In genomic region chr2:50196681-50197080, GRCm38 (mm10) we compare ENCODE assay signal across 11 mouse cellular contexts.
DNase-seq lines count a peak whose midpoint lies in the region; ATAC-seq and TF ChIP-seq lines count a peak whose summit lies in the region.
"Had no signal": no experiment of that assay in that cellular context is flagged by ENCODE, and none has a peak within 500 bp of the region (broad histone marks: within the 10 kb centered on the region; RNA-seq: fewer than 3 reads in every experiment).

No protein-coding gene starts in this region.

- H3K9me3 ChIP-seq in forebrain, embryonic 14.5 days (replicated peaks; ENCODE audit: control insufficient read depth, low read length) = no peaks in the 10 kb centered on the region
- no peaks in the 10 kb centered on the region for H3K9me3 ChIP-seq in forebrain, embryonic 10.5 days
- no peaks in the 10 kb centered on the region for H3K9me3 ChIP-seq in limb, embryonic 14.5 days (ENCODE audit: control insufficient read depth, low read length)
- no peaks in the 10 kb centered on the region for H3K9me3 ChIP-seq in limb, embryonic 10.5 days (replicated peaks)
- no peaks in the 10 kb centered on the region for H3K9me3 ChIP-seq in heart, embryonic 12.5 days (replicated peaks)
- H3K9me3 ChIP-seq: limb, embryonic 12.5 days had no signal

- H3K4me3 ChIP-seq in forebrain, embryonic 14.5 days (ENCODE audit: low read depth, low read length) = no peak overlapping the region
- H3K4me3 ChIP-seq in forebrain, embryonic 10.5 days = no peak overlapping the region
- no peak overlapping the region for H3K4me3 ChIP-seq in limb, embryonic 14.5 days (replicated peaks; ENCODE audit: low read length)
- H3K4me3 ChIP-seq in limb, embryonic 10.5 days = no peak overlapping the region
- H3K4me3 ChIP-seq in heart, embryonic 12.5 days = no peak overlapping the region
- H3K4me3 ChIP-seq: limb, embryonic 12.5 days; myocyte had no signal

- TF ChIP-seq POLR2A in limb, embryonic 14.5 days (IDR thresholded peaks at IDR 0.05; ENCODE audit: borderline replicate concordance, extremely low read depth, insufficient read depth, insufficient read length) = no peak

- H3K4me2 ChIP-seq in forebrain, embryonic 14.5 days (ENCODE audit: low read length) = no peak overlapping the region
- H3K4me2 ChIP-seq in limb, embryonic 14.5 days (replicated peaks; ENCODE audit: low read depth, low read length, severe bottlenecking) = no peak overlapping the region
- H3K4me2 ChIP-seq in heart, embryonic 12.5 days = no peak overlapping the region
- H3K4me2 ChIP-seq: limb, embryonic 12.5 days had no signal

- H3K27ac ChIP-seq in forebrain, embryonic 14.5 days (ENCODE audit: low read depth, low read length) = no peak overlapping the region
- H3K27ac ChIP-seq in forebrain, embryonic 10.5 days = no peak overlapping the region
- H3K27ac ChIP-seq in limb, embryonic 14.5 days (replicated peaks; ENCODE audit: low read depth, low read length) = no peak overlapping the region
- no peak overlapping the region for H3K27ac ChIP-seq in limb, embryonic 10.5 days
- H3K27ac ChIP-seq in heart, embryonic 12.5 days (ENCODE audit: poor library complexity, severe bottlenecking) = no peak overlapping the region
- H3K27ac ChIP-seq: limb, embryonic 12.5 days had no signal

- H3K9ac ChIP-seq in forebrain, embryonic 14.5 days (ENCODE audit: low read length) = no peak overlapping the region
- no peak overlapping the region for H3K9ac ChIP-seq in limb, embryonic 14.5 days (ENCODE audit: low read depth, low read length, severe bottlenecking)
- no peak overlapping the region for H3K9ac ChIP-seq in heart, embryonic 12.5 days
- H3K9ac ChIP-seq: limb, embryonic 12.5 days had no signal

- H3K4me1 ChIP-seq in forebrain, embryonic 14.5 days (ENCODE audit: control insufficient read depth, insufficient read depth, low read length) = 0 out of 2 replicates have a peak, but pooled peaks cover 4% of the 10 kb centered on the region
- H3K4me1 ChIP-seq in forebrain, embryonic 10.5 days = no peaks in the 10 kb centered on the region
- no peaks in the 10 kb centered on the region for H3K4me1 ChIP-seq in limb, embryonic 14.5 days (ENCODE audit: control insufficient read depth, insufficient read depth, low read length)
- 0 out of 2 replicates have a peak, but pooled peaks cover 3% of the 10 kb centered on the region for H3K4me1 ChIP-seq in limb, embryonic 10.5 days
- peaks cover 13% of the 10 kb centered on the region for H3K4me1 ChIP-seq in heart, embryonic 12.5 days (replicated peaks)

- ATAC-seq in forebrain, embryonic 14.5 days = peak; percentile 52; the same call in 1 of the 2 replicates
- no peak for ATAC-seq in limb, embryonic 14.5 days (ENCODE audit: low FRiP score, low read depth)
- no peak for ATAC-seq in heart, embryonic 12.5 days (ENCODE audit: insufficient number of reproducible peaks, low FRiP score)
- ATAC-seq: inflammation-experienced regulatory T-cells, adult 6 months had no signal

- 62% methylated on average over 1 of the region's 1 CpGs for WGBS in forebrain, embryonic 14.5 days
- WGBS in forebrain, embryonic 10.5 days = 88% methylated on average over 1 of the region's 1 CpGs
- 57% methylated on average over 1 of the region's 1 CpGs for WGBS in limb, embryonic 14.5 days
- WGBS in limb, embryonic 10.5 days = 92% methylated on average over 1 of the region's 1 CpGs
- 61% methylated on average over 1 of the region's 1 CpGs for WGBS in heart, embryonic 12.5 days

- no peaks in the 10 kb centered on the region for H3K27me3 ChIP-seq in forebrain, embryonic 14.5 days (replicated peaks; ENCODE audit: control insufficient read depth, insufficient read depth, low read length)
- no peaks in the 10 kb centered on the region for H3K27me3 ChIP-seq in forebrain, embryonic 10.5 days (ENCODE audit: poor library complexity, severe bottlenecking)
- H3K27me3 ChIP-seq in limb, embryonic 14.5 days (ENCODE audit: control insufficient read depth, insufficient read depth, low read length) = no peaks in the 10 kb centered on the region
- no peaks in the 10 kb centered on the region for H3K27me3 ChIP-seq in limb, embryonic 10.5 days (ENCODE audit: low read depth, poor library complexity, severe bottlenecking)
- no peaks in the 10 kb centered on the region for H3K27me3 ChIP-seq in heart, embryonic 12.5 days (replicated peaks)
- H3K27me3 ChIP-seq: limb, embryonic 12.5 days had no signal

- H3K36me3 ChIP-seq in forebrain, embryonic 14.5 days (ENCODE audit: control insufficient read depth, insufficient read depth, low read length) = no peaks in the 10 kb centered on the region
- H3K36me3 ChIP-seq in forebrain, embryonic 10.5 days (replicated peaks) = no peaks in the 10 kb centered on the region
- H3K36me3 ChIP-seq in limb, embryonic 14.5 days (ENCODE audit: control insufficient read depth, insufficient read depth, low read length) = no peaks in the 10 kb centered on the region
- no peaks in the 10 kb centered on the region for H3K36me3 ChIP-seq in limb, embryonic 10.5 days
- H3K36me3 ChIP-seq in heart, embryonic 12.5 days = no peaks in the 10 kb centered on the region
- H3K36me3 ChIP-seq: limb, embryonic 12.5 days had no signal

- peak; percentile 66 for DNase-seq in forebrain, embryonic 14.5 days (ENCODE audit: low spot score)
- DNase-seq in forebrain, embryonic 10.5 days (ENCODE audit: extremely low spot score, low spot score) = no peak
- peak; percentile 43 for DNase-seq in limb, embryonic 14.5 days (ENCODE audit: low spot score)
- no peak for DNase-seq in limb, embryonic 10.5 days (ENCODE audit: low spot score)
- DNase-seq in frontal cortex, postnatal 36 days (ENCODE audit: low spot score in 2 of 2) = peak; percentile 26 to 37
- DNase-seq in right cerebral cortex, adult 2 months (ENCODE audit: low spot score in 2 of 2) = peak; percentile 25 to 31
- DNase-seq in urinary bladder, postnatal 25 days (ENCODE audit: low spot score) = no peak

Comparison
In these comparisons a context has a peak if more than half of its experiments do, and no peak if none do; other contexts are left out.
1. DNase-seq: peak in forebrain, embryonic 14.5 days (single experiment), limb, embryonic 14.5 days (single experiment), frontal cortex, postnatal 36 days (2 of 2) and right cerebral cortex, adult 2 months (2 of 2); none in forebrain, embryonic 10.5 days (single experiment), limb, embryonic 10.5 days (single experiment) and urinary bladder, postnatal 25 days (single experiment).